Mouse (Mus musculus) ZHBTc4 (cell line): ENCODE measurements around the gene Tbc1d4.

Experiments used
- DNase-seq: peaks from one replicate; pipeline ENCODE4 v3.0.0-alpha.2; 2011; ENCODE audit warnings: low read depth, low spot score

The Tbc1d4 gene

GRCm38 (mm10) chr14:101532090-101532695 lies 76.8 kb downstream of the Tbc1d4 start:
- DNase-seq = no peak

- no peak for DNase-seq
Measured at GRCm38 (mm10) chr14:101530455-101530854, 78.5 kb downstream of the Tbc1d4 start.

- DNase-seq = no peak
Measured at GRCm38 (mm10) chr14:101529194-101529593, 79.8 kb downstream of the Tbc1d4 start.

GRCm38 (mm10) chr14:101527420-101527996 lies 81.5 kb downstream of the Tbc1d4 start:
- DNase-seq = no peak

GRCm38 (mm10) chr14:101526478-101526877 lies 82.5 kb downstream of the Tbc1d4 start:
- no peak for DNase-seq

GRCm38 (mm10) chr14:101519964-101520363 lies 89.0 kb downstream of the Tbc1d4 start:
- DNase-seq = no peak

GRCm38 (mm10) chr14:101518259-101518658 lies 90.7 kb downstream of the Tbc1d4 start:
- DNase-seq = no peak

GRCm38 (mm10) chr14:101517801-101518200 lies 91.2 kb downstream of the Tbc1d4 start:
- no peak for DNase-seq

- peak; percentile 67 for DNase-seq
Measured at GRCm38 (mm10) chr14:101517341-101517740, 91.7 kb downstream of the Tbc1d4 start.

GRCm38 (mm10) chr14:101516864-101517263 lies 92.1 kb downstream of the Tbc1d4 start:
- peak; percentile 77 for DNase-seq

- no peak for DNase-seq
Measured at GRCm38 (mm10) chr14:101516031-101516430, 93.0 kb downstream of the Tbc1d4 start.

GRCm38 (mm10) chr14:101515271-101515670 lies 93.7 kb downstream of the Tbc1d4 start:
- DNase-seq = no peak

GRCm38 (mm10) chr14:101514557-101514971 lies 94.4 kb downstream of the Tbc1d4 start:
- DNase-seq = no peak

- no peak for DNase-seq
Measured at GRCm38 (mm10) chr14:101513163-101513562, 95.8 kb downstream of the Tbc1d4 start.

- DNase-seq = no peak
Measured at GRCm38 (mm10) chr14:101511410-101511809, 97.6 kb downstream of the Tbc1d4 start.

GRCm38 (mm10) chr14:101510540-101511313 lies 98.3 kb downstream of the Tbc1d4 start:
- DNase-seq = no peak

GRCm38 (mm10) chr14:101509759-101510158 lies 99.2 kb downstream of the Tbc1d4 start:
- no peak for DNase-seq

- DNase-seq = no peak
Measured at GRCm38 (mm10) chr14:101507956-101508355, 101.0 kb downstream of the Tbc1d4 start.

GRCm38 (mm10) chr14:101507146-101507545 lies 101.8 kb downstream of the Tbc1d4 start:
- peak; percentile 34 for DNase-seq

GRCm38 (mm10) chr14:101505805-101506204 lies 103.2 kb downstream of the Tbc1d4 start:
- no peak for DNase-seq

GRCm38 (mm10) chr14:101504473-101505200 lies 104.4 kb downstream of the Tbc1d4 start:
- no peak for DNase-seq
